Mouse (Mus musculus): Measurements from ENCODE around the gene Elmo2. TPM values are rescaled to one million over a fixed set of nuclear protein-coding genes. Genes with fewer than 3 reads are reported as not detected.

Gene Elmo2
- polyA plus RNA-seq, 1 experiment from 2014 or later, result 79.9 TPM

GRCm38 (mm10) chr2:165238416-165239145 is 87.7 kb downstream of the Elmo2 start:
- Histone ChIP-seq H3K4me3 (ENCODE audit: low read depth, low read length) (no peak overlapping the region), H3K4me1 (ENCODE audit: control insufficient read depth, insufficient read depth, low read length) (peaks cover 24% of the 10 kb centered on the region), H3K4me2 (no peak overlapping the region), H3K9ac (ENCODE audit: low read length) (no peak overlapping the region), H3K9me3 (ENCODE audit: control insufficient read depth, low read length) (no peaks in the 10 kb centered on the region), H3K36me3 (ENCODE audit: control insufficient read depth, insufficient read depth, low read length) (no peaks in the 10 kb centered on the region), H3K27me3 (ENCODE audit: control insufficient read depth, insufficient read depth, low read length) (peaks cover 71% of the 10 kb centered on the region), H3K27ac (ENCODE audit: low read depth, low read length) (no peak overlapping the region)
- WGBS, result 5% methylated on average over 12 of the region's 12 CpGs
- ATAC-seq (ENCODE audit: low FRiP score) (no peak), DNase-seq (ENCODE audit: low spot score, missing footprints) (no peak)

Other genes with a start within 250 kb of the Elmo2 start
- not detected in 2 replicates for gene 1700025C18Rik, start 235.7 kb downstream of the Elmo2 start, polyA plus RNA-seq (2014; fragmentation: Nextera tagmentation; extraction: Ambion mirVana)
- 4.8 and 6.4 TPM in 2 replicates for gene Cdh22, start 91.6 kb downstream of the Elmo2 start, polyA plus RNA-seq (2014; fragmentation: Nextera tagmentation; extraction: Ambion mirVana)
- 49.5 and 49.7 TPM in 2 replicates for gene Slc35c2, start 38.6 kb downstream of the Elmo2 start, polyA plus RNA-seq (2014; fragmentation: Nextera tagmentation; extraction: Ambion mirVana)
- gene Zfp663, start 42.2 kb upstream of the Elmo2 start, polyA plus RNA-seq (2014; fragmentation: Nextera tagmentation; extraction: Ambion mirVana), result 9.0 and 10.1 TPM in 2 replicates
- gene Zfp334, start 61.8 kb upstream of the Elmo2 start, polyA plus RNA-seq (2014; fragmentation: Nextera tagmentation; extraction: Ambion mirVana), result 24.1 and 25.6 TPM in 2 replicates
- 0.04 and 0.11 TPM in 2 replicates for gene Ocstamp, start 73.9 kb upstream of the Elmo2 start, polyA plus RNA-seq (2014; fragmentation: Nextera tagmentation; extraction: Ambion mirVana)
- gene Slc13a3, start 146.8 kb upstream of the Elmo2 start, polyA plus RNA-seq (2014; fragmentation: Nextera tagmentation; extraction: Ambion mirVana), result 1.4 and 2.1 TPM in 2 replicates
- gene Trp53rka, start 166.8 kb upstream of the Elmo2 start, polyA plus RNA-seq (2014; fragmentation: Nextera tagmentation; extraction: Ambion mirVana), result 46.2 and 49.3 TPM in 2 replicates
- 2.8 TPM in 2 replicates for gene Slc2a10, start 177.3 kb upstream of the Elmo2 start, polyA plus RNA-seq (2014; fragmentation: Nextera tagmentation; extraction: Ambion mirVana)